Mouse (Mus musculus) thymus, adult 18-20 months (tissue): ENCODE results near the gene Card14.

Experiments used
- DNase-seq, 2 experiments: peaks; one replicate each; pipeline ENCODE4 v3.0.0; 2022; ENCODE audit warnings: mixed read lengths in 2 of 2

Card14 gene

GRCm38 (mm10) chr11:119304904-119305712 is 2.5 kb upstream of the Card14 start:
- no peak for DNase-seq

DNA sequence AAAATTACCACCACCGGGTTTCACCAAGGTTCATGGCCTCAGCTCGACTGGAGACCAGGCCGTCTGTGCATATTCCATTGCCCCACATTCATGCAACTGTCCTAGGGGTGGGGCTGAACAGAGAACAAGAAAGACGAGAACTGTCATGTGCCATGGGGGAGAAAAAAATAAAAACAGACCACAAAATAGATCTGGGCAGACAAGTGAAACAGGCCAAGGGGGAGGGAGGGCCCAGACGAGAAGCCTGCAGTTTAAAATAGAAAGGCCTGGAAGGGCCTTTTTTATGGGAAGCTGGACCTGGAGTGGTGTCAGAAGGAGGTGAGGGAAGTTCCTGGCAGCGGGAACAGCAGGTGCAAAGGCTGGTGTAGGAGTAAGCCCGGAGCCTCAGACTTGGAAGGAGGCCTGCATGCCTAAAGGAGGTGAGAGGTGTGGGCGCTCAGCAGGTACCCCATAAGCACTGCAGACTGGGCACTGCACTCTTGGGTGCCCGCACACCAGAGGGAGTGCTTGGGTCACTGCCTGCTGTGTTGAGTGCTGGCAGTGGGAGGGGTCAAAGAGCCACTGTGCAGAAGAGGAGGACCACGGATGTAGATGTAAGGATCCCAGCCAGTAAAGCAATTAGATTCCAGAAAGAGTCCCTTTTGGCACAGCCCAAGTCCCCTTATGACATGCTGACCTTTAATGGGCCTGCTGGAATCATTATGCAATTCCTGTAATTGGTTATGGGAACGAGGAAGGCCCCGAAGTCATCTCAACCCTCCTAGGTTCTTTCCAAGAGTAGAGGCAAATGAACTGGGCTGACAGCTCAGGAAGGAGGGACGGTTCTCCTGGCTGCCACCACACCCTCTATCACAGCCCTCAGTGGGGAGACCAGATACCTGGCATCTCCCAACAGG is 558 bp upstream of the Card14 start:
- DNase-seq, result no peak

- DNase-seq, result no peak
Observed at GRCm38 (mm10) chr11:119307916-119308315, 348 bp downstream of the Card14 start.

GRCm38 (mm10) chr11:119310621-119311020 is 3.1 kb downstream of the Card14 start:
- no peak for DNase-seq

DNA sequence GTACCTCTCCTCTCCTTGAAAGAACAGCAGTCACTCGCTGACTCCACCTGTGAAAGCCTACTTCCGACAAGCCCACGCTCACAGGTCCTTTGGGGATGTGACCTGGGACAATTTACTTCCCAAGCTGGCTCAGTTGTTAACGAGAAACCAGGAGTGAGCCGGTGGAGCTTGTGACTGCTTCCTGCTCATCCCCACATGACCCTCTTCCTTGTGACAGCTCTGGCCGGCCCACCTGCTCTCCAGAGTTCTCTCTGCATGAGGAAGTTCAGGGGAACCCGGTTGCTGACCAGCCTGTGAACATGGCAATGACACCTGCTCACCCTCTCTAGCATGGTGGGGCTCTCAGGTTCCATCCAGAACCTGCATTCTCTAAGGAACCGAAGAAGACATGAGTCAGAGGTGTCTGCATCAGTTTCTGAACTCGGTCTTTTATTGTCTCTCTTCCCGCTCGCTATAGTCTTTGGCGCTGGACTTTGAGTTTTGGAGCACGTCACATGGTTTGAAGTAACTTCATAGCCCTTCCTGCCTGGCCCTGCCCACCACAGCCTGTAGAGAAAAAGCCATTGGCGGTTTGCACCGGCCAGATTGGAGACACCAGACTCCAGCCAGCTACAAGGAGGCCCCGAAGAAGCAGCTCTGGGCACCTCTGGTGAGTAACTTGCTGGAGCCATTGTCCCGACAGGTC is 6.8 kb downstream of the Card14 start:
- no peak for DNase-seq

GRCm38 (mm10) chr11:119316720-119317119 is 9.2 kb downstream of the Card14 start:
- DNase-seq, result no peak

GRCm38 (mm10) chr11:119322521-119322920 is 15.0 kb downstream of the Card14 start:
- no peak for DNase-seq

- DNase-seq, result no peak
Observed at GRCm38 (mm10) chr11:119325068-119325467, 17.5 kb downstream of the Card14 start.

DNA sequence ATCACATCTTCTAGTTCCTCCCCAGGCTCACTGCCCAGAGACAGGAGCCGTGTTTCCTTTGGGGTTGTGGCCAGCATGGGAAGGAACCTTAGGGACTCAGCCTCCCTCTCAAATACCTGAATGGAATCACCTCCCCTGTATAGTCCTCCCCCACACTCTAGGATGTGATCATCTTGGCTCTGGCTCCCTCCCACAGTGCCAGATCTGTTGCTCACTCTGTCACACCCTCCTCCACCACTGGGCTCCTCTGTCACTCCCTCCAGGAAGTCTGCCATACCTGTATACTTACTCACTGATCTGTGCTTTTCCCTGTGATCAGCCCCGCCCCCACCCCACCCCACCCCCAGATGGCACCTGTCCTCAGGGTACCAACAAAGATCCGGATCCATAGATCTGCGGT is 23.0 kb downstream of the Card14 start:
- DNase-seq, result no peak

DNA sequence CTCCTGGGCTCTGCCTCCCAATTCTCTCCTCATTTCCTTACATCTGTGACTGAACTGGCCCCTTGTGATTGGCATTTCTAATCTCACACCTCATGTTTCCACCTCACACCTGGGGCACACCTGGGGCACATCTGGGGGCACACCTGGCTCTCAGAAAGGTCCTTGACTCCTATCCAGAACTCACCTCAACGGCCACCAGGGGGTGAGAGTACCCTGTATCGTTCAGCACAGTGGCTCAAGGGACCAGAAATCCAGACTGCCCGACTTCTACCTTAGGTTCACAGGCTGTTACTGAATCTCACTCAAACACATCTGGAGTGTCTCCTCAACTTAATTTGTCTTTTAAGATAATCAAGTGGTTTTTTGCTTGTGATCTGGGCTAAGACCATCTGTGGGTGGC is 24.4 kb downstream of the Card14 start:
- DNase-seq, result no peak

GRCm38 (mm10) chr11:119338271-119339059 is 30.9 kb downstream of the Card14 start:
- no peak for DNase-seq

DNA sequence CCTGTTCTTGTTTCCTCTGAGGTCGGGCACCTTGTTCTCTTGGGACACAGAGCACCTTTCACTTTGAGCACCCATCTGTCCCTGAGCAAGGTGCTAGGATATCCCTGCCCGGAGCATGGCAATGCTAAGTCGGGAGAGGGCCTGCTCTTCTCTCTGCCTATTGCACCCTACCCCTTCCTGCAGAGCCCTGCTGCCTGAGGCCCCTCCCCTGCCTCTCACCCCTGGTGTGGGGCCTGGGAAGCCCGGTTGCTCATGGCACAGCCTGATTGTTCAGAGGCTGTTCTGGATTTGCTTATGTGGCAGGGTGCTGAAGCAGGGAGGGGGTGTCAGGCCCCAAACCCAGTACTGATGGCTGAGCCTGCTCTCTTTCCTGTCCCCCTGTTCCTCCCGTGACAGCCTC is 31.6 kb downstream of the Card14 start:
- DNase-seq, result no peak

DNA sequence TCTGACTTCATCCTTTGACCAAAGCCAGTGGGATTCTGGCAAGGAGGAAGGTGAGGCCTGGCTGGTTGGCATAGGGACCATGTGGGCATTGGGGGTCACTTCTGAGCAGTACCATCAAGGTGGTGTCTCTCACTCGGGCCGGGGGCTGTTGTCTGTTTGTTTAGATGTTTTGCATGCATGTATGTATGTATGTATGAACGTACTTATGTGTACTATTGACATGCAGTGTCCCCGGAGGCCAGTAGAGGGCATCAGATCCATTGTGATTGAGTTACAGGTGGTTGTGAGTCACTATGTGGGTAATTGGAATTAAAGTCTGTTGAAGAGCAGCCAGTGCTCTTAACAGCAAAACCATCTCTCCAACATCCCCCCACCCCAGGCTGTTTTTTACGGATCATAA is 32.1 kb downstream of the Card14 start:
- peak; percentile 40 to 51 for DNase-seq

GRCm38 (mm10) chr11:119344178-119344577 is 36.6 kb downstream of the Card14 start:
- no peak for DNase-seq

DNA sequence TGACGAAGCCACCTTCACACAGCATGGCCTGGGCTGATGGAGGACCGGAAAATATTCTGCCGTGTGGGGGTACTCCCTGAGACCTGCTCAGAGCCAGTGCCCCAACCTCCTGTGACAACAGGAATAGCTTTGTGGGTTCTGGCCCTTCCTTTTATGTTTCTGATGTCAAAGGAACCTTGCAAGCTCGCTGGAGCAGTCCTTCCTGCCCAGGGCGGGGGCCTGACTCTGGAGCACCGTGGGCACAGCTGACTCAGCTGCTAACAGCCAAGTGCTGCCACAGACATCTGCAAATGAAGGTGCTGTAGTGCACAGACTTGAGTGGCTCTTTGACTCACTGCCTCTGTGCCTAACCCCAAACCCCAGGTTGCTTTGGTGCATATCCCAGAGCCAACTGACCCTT is 37.3 kb downstream of the Card14 start:
- DNase-seq, result no peak

GRCm38 (mm10) chr11:119347125-119347524 is 39.6 kb downstream of the Card14 start:
- DNase-seq, result no peak

DNA sequence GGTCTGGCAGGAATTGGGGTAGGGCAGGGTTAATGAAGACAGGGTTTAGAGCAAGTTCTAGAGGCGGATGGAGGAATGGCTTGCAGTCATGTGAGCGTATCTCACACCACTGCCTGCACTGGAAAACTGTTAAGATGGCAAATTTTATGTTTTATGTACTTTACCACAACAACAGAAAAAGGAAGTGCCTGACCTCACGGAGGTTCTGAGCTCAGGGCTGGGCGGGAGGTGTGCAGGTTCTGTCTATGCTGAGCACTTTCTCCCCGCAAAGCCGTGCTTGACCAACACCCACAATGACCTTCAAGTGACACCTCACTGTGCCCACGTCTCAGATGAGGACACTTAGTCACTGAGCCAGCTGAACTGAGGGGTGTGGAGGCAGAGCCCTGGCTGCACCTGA is 44.5 kb downstream of the Card14 start:
- no peak for DNase-seq

DNA sequence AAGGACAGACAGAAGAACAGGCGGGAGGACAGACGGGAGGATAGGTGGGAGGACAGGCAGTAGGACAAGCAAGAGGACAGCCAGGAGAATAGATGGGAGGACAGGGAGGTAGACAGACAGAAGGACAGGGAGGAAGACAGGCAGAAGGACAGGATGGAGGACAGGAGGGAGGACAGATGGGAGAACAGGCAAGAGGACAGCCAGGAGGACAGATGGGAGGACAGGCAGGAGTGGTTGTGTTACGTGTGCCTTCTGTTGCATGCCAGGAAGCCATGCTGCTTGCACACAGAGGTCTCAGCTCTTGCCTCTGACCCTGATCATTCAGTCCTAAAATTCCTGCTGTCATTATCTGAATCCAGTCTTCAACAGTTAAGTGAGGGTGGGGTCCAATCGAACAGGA is 46.4 kb downstream of the Card14 start:
- no peak for DNase-seq

DNA sequence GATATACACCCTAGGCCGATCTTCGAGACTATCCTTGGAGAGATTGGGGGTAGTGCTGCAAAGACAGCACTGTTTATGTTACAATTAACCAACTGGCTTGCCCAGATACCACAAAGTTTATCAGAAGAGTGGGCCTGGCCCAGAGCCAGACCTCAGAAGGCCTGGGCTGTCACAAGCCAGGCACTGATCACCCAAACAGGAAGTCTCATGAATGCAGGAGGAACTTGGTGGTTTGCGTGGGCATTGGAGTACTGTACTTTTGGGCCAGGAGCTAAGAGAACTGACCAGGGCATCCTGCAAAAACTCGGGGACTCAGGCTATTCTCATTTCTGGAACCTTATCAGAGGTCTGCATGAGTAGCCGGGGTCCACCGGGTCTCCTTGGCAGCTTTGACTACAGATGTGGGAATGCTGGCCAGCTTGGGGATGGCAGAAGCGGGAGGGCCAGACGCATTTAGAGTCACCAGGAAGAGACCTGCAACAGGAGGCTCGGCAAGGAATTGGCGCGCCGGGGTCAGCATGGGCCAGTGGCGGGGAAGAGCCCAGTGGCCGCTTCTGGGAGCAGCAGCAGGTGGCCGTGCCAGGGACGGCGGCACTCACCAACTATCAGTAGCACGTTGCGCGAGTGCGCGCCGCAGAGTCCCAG is 47.4 kb downstream of the Card14 start:
- DNase-seq, result peak in 1 of 2 experiments; percentile 42

- DNase-seq, result peak; percentile 64 to 68
Observed at GRCm38 (mm10) chr11:119355443-119356385, 48.1 kb downstream of the Card14 start, which contains the start of the genes Sgsh and Slc26a11. Gene Sgsh, minus strand, starts transcription at chr11:119355536. Gene Slc26a11, plus strand, starts transcription at chr11:119355557.

DNA sequence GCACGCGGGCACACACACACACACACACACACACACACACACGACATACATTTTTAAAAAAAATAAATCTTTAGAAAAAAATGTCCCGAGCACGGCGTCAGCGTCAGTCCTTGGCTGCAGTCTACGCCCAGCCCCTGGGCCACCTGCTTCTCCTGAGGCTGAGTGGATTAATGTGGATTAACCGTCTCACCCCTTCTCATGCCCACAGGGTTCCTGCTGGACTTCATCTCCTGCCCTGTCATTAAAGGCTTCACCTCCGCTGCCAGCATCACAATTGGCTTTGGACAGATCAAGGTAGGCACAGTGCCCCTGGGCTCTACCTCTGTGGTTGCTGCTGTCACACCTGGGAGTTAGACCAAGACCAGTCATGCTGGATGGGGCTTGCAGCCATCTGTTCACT is 51.5 kb downstream of the Card14 start:
- DNase-seq, result no peak
